Mouse (Mus musculus) megakaryocyte, embryonic 14.5 days (primary cell): ENCODE measurements at regions not wholly inside any gene's neighbourhood (a gene's known extent, or its start where the extent isn't known, plus 50 kb on each side); places are given as distances from the start of the nearest gene placed in this dataset.

ENCODE experiments used
- FLI1 ChIP-seq: IDR thresholded peaks from 2 replicates; pipeline ENCODE4 v1.6.1; 2012; ENCODE audit warnings: low read length, inconsistent platforms, mixed read lengths
- GATA1 ChIP-seq: IDR thresholded peaks from 3 replicates; pipeline ENCODE4 v1.6.1; 2012; ENCODE audit warnings: mixed read lengths, low read length, inconsistent platforms, borderline replicate concordance

GRCm38 (mm10) chr13:97365004-97365403 is 124.1 kb downstream of the Enc1 start:
- TF ChIP-seq FLI1 (no peak), GATA1 (no peak)
